Mouse (Mus musculus): ENCODE results near the gene Trp63.

The Trp63 gene

DNA sequence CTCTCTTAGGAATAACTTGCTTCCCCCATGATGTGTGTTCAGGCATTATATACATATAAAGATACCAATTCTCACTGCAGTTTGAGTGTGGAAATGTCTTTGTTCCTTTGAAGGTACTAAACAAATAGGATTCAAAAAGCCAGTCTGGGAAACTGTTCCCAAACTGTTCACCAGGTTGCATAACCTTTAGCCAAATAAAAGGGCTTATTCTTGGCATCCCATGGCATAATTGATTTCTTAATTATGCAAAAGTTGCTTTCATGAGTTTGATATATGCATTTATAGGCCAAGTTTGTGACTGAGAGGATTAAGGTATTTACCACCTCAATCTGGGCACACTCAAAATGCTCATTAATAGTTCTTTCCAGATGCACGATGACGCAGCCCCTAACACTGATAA lies 192.1 kb downstream of the Trp63 start:
- no peak for DNase-seq (ENCODE audit: low spot score)

DNA sequence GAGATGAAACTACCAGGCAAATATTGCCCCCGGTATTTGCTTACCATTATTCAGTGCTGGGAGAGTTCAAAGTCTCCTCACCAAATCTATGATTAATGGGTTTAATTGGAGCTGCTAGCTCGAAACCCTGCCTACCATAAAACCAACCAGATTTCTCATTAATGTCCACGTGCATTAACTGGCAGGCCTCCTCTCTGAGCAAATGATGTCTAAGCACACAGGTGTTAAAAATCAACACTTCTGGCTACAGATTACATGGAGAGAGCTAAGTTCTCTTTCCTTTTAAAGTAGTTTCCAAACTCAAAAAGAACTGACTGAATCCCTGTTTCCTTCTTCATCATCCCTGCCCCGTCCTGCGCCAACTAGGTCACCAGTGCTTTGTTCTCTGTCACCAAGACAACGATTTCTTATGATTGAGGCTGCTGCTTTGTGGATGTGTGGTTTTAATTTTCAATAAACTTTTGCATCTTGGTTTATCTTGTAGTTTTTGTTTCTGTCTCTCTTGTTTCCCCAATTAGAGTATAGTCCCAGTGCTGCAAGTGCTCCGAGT lies 193.9 kb downstream of the Trp63 start:
- DNase-seq (ENCODE audit: low spot score), result no peak

DNA sequence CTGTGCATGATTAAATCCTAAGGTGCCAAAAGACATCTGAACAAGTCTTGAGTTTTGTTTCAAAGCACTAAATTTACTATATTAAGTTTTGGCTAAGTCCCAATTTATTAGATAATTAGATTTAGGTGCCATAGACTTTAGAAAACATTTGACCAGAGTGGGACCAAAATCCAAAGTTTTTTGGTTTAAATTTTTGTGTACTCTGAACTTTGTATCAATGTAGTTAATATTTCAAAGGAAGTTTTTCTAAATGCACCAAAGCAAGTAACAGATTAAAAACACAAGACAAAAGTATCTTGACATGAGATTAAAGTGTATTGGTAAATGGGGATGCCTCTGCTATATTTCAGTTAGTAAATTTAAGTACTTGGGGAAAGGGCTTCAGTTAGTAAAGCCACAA lies 194.6 kb downstream of the Trp63 start:
- DNase-seq (ENCODE audit: low spot score), result no peak

DNA sequence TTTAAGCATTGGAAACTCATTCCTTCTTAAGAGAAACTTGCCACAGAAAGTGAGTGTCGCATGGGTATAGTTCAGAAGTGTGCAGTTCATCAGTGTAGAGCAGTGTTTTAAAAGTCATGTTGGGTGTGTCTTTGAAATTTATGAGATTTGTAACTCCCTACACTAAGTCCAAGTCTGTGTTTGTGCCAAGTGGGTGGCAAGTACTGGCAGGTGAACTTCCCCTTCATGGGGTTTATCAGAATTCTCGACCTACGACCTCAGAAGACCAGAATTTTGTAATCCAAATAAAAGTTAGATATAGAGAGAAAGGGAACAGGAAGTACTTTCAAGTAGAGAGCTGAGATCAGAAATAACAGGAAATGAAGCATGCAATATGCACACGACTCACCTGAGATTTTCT lies 215.5 kb downstream of the Trp63 start:
- peak; percentile 27 for DNase-seq (ENCODE audit: low spot score)

DNA sequence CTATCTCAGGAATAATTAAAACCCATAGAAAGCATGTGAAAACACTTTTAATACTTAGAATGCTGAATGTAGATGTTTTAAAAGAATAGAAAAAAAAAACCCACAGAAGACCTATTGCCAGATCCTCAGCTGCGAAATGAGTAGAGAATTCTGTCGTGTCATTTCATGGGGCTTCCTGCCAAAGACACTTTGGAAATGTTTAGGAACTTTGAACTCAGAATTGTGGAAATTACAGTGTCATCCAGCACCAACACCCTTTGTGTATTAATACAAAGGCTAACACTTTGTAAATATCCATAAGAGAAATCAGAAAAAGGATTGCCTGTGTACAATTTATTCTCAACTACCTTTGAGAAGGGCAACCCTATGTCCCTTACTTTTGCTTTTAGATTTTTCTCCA lies 216.1 kb downstream of the Trp63 start:
- no peak for DNase-seq (ENCODE audit: low spot score)

DNA sequence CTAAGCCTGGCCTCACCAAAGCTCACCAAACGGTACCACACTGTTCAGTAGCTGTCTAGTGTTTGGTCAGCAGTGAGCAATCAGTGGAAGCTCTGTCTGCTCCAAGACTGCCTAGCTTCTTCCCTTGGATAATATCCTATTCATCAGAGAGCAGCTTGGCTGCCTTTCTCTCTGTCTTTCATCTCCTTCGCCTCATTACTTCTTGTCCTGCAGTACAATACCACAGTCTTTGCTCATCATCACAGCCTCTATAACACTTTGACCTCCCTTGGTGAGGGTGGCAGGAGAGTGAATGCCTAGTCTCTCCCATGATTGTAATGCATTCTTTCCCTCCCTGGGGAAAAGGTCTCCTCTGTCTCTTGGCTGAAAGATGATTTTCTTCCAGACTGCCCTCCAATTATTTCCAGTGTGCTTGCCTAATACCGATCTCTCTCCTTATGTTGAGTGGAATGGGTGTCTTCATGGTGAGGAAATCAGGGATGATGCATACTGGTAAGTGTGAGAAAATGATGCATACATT lies 216.9 kb downstream of the Trp63 start:
- peak; percentile 3 for DNase-seq (ENCODE audit: low spot score)

DNA sequence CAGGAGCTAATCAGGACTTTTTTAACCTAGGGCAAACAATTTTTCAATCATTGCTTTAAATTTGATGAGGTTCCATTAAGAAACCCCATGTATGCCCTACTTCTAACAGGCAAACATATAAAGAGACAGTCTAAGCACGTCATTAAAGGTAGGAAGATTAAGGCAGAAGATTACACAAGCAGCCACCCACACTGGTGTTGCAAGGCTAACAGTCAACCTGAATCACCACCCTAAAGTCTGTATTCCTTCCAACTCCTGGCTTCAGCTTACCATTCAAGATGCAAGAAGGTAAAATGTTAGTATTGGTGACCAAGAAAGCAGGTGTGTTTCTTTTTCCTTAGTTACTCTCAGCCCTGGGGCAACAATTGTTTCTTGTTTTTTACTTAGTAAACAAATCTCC lies 228.6 kb downstream of the Trp63 start:
- no peak for DNase-seq (ENCODE audit: low spot score)

DNA sequence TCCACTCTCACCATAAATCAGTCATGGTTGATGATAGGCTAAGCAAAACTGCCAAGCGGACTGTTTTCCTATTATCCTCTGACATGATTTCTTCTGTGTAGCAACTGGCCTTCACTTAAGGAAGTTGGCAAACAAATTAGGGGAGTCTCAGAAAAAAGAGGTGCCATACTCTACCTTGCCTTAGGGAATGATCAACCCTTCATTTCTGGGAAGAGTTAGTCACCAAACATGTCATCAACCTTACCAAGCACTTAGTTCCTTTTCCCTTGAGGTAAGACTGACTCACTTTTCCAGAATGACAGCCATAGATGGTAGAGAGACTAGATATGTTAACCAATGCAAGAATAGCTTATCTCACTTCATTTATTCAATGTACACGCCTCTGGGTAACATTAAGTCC lies 250.6 kb downstream of the Trp63 start:
- no peak for DNase-seq (ENCODE audit: low spot score)

Data from lung, postnatal 25 days (tissue).